Mouse (Mus musculus): ENCODE results near the gene Krt17. TPM values are rescaled to one million over a fixed set of nuclear protein-coding genes. Genes with fewer than 3 reads are reported as not detected.
A peak's percentile ranks its signal among the peaks of the same experiment; 100 is the strongest.

Krt17 gene
- total and polyA plus RNA-seq, 3 experiments, result not detected

- no peaks in the 10 kb centered on the region for H3K36me3 ChIP-seq (ENCODE audit: control insufficient read depth in 1 of 2, insufficient read depth in 2 of 2, low read length in 2 of 2)
- no peaks in the 10 kb centered on the region for H3K79me2 ChIP-seq (ENCODE audit: control insufficient read depth, insufficient read depth, low read length, poor library complexity)
- DNase-seq (ENCODE audit: low read depth, low spot score), result no peak
- TF ChIP-seq BHLHE40 (IDR thresholded peaks at IDR 0.05; ENCODE audit: borderline replicate concordance, low read depth, low read length) (no peak), HCFC1 (IDR thresholded peaks at IDR 0.05; ENCODE audit: low read depth, low read length) (no peak), MEF2A (IDR thresholded peaks at IDR 0.05; ENCODE audit: extremely low read depth, insufficient replicate concordance, low read depth, low read length, poor library complexity, severe bottlenecking) (no peak), GABPA (IDR thresholded peaks at IDR 0.05; ENCODE audit: low read depth, low read length) (no peak), JUND (IDR thresholded peaks at IDR 0.05; ENCODE audit: low read depth, low read length) (no peak), CTCF (IDR thresholded peaks at IDR 0.05 in 2 of 3, conservative IDR thresholded peaks at IDR 0.05 in 1 of 3; ENCODE audit: control insufficient read depth in 1 of 3, insufficient read depth in 1 of 3, low read depth in 2 of 3, low read length in 3 of 3, poor library complexity in 1 of 3, severe bottlenecking in 1 of 3) (no peak), MYB (IDR thresholded peaks at IDR 0.05; ENCODE audit: low read depth, low read length) (no peak), ZNF384 (IDR thresholded peaks at IDR 0.05; ENCODE audit: low read depth, low read length) (no peak), E2F4 (IDR thresholded peaks at IDR 0.05; ENCODE audit: borderline replicate concordance, low read depth, low read length) (no peak), ELF1 (IDR thresholded peaks at IDR 0.05; ENCODE audit: low read depth, low read length) (no peak), GATA1 (IDR thresholded peaks at IDR 0.05; ENCODE audit: low read depth, low read length) (no peak), UBTF (IDR thresholded peaks at IDR 0.05; ENCODE audit: borderline replicate concordance, insufficient read depth, low read depth, low read length) (no peak), EP300 (IDR thresholded peaks at IDR 0.05; ENCODE audit: low read depth in 1 of 2, low read length in 2 of 2) (no peak), KAT2A (conservative IDR thresholded peaks at IDR 0.05; ENCODE audit: low read depth, low read length) (no peak), RAD21 (IDR thresholded peaks at IDR 0.05; ENCODE audit: low read depth, low read length) (no peak), ETS1 (IDR thresholded peaks at IDR 0.05; ENCODE audit: low read depth, low read length) (no peak), POLR2AphosphoS2 (IDR thresholded peaks at IDR 0.05; ENCODE audit: low read length) (no peak), SIN3A (IDR thresholded peaks at IDR 0.05; ENCODE audit: low read length) (no peak), MAZ (IDR thresholded peaks at IDR 0.05; ENCODE audit: low read depth, low read length) (no peak)
- H3K27me3 ChIP-seq (ENCODE audit: control insufficient read depth in 1 of 2, insufficient read depth in 2 of 2, low read length in 2 of 2), result peaks cover 1% of the 10 kb centered on the region in 2 experiments; a peak in 2 of 4 replicates
- no peak overlapping the region for H3K4me3 ChIP-seq (ENCODE audit: control insufficient read depth in 1 of 2, insufficient read depth in 1 of 2, low read depth in 2 of 2, low read length in 2 of 2)
- H3K9me3 ChIP-seq (replicated peaks; ENCODE audit: insufficient read depth, low read length), result no peaks in the 10 kb centered on the region
- no peak overlapping the region for H3K27ac ChIP-seq (ENCODE audit: control insufficient read depth, low read depth, low read length)
- no peak overlapping the region for H3K9ac ChIP-seq (ENCODE audit: control insufficient read depth, low read depth, low read length, poor library complexity, severe bottlenecking)
- no peaks in the 10 kb centered on the region for H3K4me1 ChIP-seq (ENCODE audit: control insufficient read depth in 1 of 2, insufficient read depth in 2 of 2, low read length in 2 of 2)
Observed at GRCm38 (mm10) chr11:100284988-100285387, 24.2 kb upstream of the Krt17 start.

GRCm38 (mm10) chr11:100282549-100282948 lies 21.7 kb upstream of the Krt17 start:
- Histone ChIP-seq H3K4me1 (ENCODE audit: control insufficient read depth in 1 of 2, insufficient read depth in 2 of 2, low read length in 2 of 2) (no peaks in the 10 kb centered on the region), H3K4me3 (ENCODE audit: control insufficient read depth in 1 of 2, insufficient read depth in 1 of 2, low read depth in 2 of 2, low read length in 2 of 2) (no peak overlapping the region), H3K27me3 (ENCODE audit: control insufficient read depth in 1 of 2, insufficient read depth in 2 of 2, low read length in 2 of 2) (no peaks in the 10 kb centered on the region; a peak in 1 of 4 replicates), H3K79me2 (ENCODE audit: control insufficient read depth, insufficient read depth, low read length, poor library complexity) (no peaks in the 10 kb centered on the region), H3K27ac (ENCODE audit: control insufficient read depth, low read depth, low read length) (no peak overlapping the region), H3K36me3 (ENCODE audit: control insufficient read depth in 1 of 2, insufficient read depth in 2 of 2, low read length in 2 of 2) (no peaks in the 10 kb centered on the region), H3K9ac (ENCODE audit: control insufficient read depth, low read depth, low read length, poor library complexity, severe bottlenecking) (no peak overlapping the region), H3K9me3 (replicated peaks; ENCODE audit: insufficient read depth, low read length) (no peaks in the 10 kb centered on the region)
- DNase-seq (ENCODE audit: low read depth, low spot score), result peak; percentile 77
- no peak for TF ChIP-seq MAFK (IDR thresholded peaks at IDR 0.05; ENCODE audit: borderline replicate concordance, low read depth, low read length)
- TF ChIP-seq CTCF (IDR thresholded peaks at IDR 0.05 in 2 of 3, conservative IDR thresholded peaks at IDR 0.05 in 1 of 3; ENCODE audit: control insufficient read depth in 1 of 3, insufficient read depth in 1 of 3, low read depth in 2 of 3, low read length in 3 of 3, poor library complexity in 1 of 3, severe bottlenecking in 1 of 3), result peak; percentile 83 to 97 (median 90)
- TF ChIP-seq KAT2A (conservative IDR thresholded peaks at IDR 0.05; ENCODE audit: low read depth, low read length), result no peak
- peak; percentile 15 for TF ChIP-seq RAD21 (IDR thresholded peaks at IDR 0.05; ENCODE audit: low read depth, low read length)
- peak; percentile 66 for TF ChIP-seq SMC3 (IDR thresholded peaks at IDR 0.05; ENCODE audit: low read depth, low read length)
- TF ChIP-seq USF1 (IDR thresholded peaks at IDR 0.05; ENCODE audit: low read depth, low read length), result no peak

Measured in MEL (cell line).